In the genomic region with DNA sequence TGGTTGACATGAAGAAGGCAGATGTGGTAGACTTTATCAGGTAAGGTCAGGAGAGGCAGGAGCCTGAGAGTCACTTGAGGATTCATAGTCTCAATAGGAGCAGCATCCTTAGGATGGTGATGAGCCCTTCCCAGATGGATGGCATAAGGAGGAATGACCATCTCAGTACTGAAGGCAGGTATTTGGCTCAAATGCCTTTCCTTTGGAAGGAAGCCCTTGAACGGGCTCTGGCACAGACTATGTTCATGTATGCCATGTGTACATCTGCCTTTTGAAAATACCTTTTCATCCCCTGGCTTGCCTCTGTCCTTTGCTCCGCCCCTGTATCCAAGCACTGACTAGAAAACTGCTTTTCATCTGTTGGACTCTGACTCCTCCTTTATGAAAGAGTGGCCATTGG, we compare ENCODE assay signal across 17 mouse cellular contexts.
"Had no signal": no experiment of that assay in that cellular context is flagged by ENCODE, and none has a peak within 500 bp of the region (broad histone marks: within the 10 kb centered on the region; RNA-seq: fewer than 3 reads in every experiment).

No protein-coding gene starts in this region.

- H3K27me3 ChIP-seq: limb, embryonic 12.5 days; limb, embryonic 15.5 days; neural tube, embryonic 12.5 days had no signal

- H3K4me3 ChIP-seq: limb, embryonic 12.5 days; limb, embryonic 15.5 days; neural tube, embryonic 12.5 days had no signal

- H3K4me2 ChIP-seq: limb, embryonic 12.5 days; limb, embryonic 15.5 days; liver, embryonic 11.5 days; lung, embryonic 14.5 days; neural tube, embryonic 12.5 days had no signal

- H3K27ac ChIP-seq: kidney, postnatal 0 days; limb, embryonic 12.5 days; limb, embryonic 15.5 days; liver, embryonic 14.5 days; macrophage; neural tube, embryonic 12.5 days had no signal

- H3K9ac ChIP-seq: limb, embryonic 12.5 days; limb, embryonic 15.5 days; liver, embryonic 14.5 days; liver, postnatal 0 days; lung, embryonic 14.5 days; neural tube, embryonic 12.5 days had no signal

- DNase-seq: kidney, adult 2 months; kidney, postnatal 36 days; left cerebral cortex, postnatal 4 days; liver, postnatal 0 days; lung, embryonic 14.5 days; thymus, adult 18-20 months; thymus, postnatal 36 days had no signal

- H3K36me3 ChIP-seq: limb, embryonic 12.5 days; limb, embryonic 15.5 days; neural tube, embryonic 12.5 days had no signal

- H3K4me1 ChIP-seq: limb, embryonic 15.5 days; neural tube, embryonic 12.5 days had no signal

- H3K9me3 ChIP-seq: limb, embryonic 12.5 days; limb, embryonic 15.5 days; neural tube, embryonic 12.5 days had no signal

- ATAC-seq: intestine, postnatal 0 days; liver, postnatal 0 days; lung, postnatal 0 days; midbrain, embryonic 16.5 days had no signal
